Mouse (Mus musculus): ENCODE results near the gene Ifih1.

Gene Ifih1

DNA sequence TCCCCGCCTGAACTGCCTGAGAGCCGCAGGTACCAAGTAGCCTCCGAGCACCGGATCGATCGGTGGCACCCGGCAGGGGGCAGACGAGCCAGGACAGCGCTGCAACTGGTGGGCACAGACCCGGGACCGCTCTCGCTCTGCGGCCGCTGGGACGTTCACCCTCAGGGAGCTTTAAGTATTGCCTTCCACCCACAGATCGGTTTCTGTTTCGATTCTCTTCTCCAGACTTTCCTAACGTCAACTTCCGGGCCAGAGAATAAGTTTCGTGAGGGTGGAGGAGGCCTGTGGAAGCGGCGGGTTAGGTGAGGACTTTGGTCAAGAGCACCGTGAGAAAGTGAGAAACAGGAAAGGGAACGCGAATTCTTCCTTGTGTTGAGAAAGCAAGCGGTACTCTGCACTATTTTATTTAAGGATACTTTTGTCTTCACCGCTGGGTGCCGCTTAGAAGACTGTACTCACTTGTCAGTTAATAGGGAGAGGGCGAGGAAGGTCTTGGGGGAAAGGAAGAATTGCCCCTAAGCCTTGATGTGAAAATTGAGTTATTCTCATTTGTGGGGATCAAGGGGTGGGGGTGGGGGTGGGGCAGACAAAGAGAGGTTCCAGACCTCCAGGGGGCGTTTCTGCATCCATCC, at the start of gene Ifih1:
Gene Ifih1 (minus strand): TSS at position 242 of the 632 bp plus-strand sequence.
- DNase-seq (ENCODE audit: low spot score), result no peak

DNA sequence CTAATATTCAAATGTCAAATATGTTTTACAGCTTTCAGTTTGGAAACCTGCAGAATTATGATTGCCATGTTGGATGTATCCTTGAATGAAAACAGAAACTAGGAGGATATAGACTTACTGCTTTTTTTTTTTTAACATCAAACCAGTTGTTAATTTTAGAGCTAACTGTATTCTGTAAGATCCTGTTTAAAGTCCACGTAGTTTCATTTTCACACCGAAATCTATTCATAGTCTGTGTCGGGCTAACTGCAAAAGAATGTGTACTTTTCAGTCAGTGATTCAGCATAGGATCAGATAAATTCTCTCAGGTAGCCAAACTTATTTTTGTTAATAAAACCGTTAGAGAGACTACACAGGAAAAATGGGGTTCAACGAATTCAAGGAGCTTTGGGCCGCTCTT, 39.9 kb upstream of the Ifih1 start:
- DNase-seq (ENCODE audit: low spot score), result no peak

DNA sequence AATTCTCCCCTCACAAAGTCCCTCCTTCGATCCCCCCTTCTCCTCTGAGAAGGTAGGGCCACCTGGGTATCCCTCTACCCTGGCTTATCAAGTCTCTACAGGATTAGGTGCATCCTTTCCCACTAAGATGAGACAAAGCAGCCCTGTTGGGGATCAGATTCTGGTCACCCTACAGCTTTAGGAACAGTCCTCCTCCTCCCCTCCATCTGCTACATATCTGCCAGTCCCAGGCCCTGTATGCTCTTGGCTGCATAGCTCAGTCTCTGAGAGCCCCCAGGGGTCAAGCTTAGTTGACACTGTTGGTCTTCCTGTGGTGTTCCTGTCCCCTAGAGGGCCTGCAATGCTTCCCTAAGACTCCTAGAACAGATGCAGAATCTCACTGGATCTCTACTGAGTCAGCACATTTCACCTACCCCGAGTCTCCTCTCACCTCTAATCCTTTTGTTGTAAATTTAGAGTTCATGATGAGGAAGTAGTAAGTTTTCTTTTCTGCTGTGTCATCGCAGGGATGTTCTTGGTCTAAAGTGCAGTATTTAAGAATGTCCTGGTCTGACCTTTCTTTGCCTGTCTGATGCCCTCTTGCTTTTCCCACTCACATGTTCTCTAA, 39.0 kb upstream of the Ifih1 start:
- no peak for DNase-seq (ENCODE audit: low spot score)

- DNase-seq (ENCODE audit: low spot score), result no peak
Observed at GRCm38 (mm10) chr2:62681667-62682066, 35.6 kb upstream of the Ifih1 start.

- no peak for DNase-seq (ENCODE audit: low spot score)
Observed at GRCm38 (mm10) chr2:62672788-62673187, 26.7 kb upstream of the Ifih1 start.

DNA sequence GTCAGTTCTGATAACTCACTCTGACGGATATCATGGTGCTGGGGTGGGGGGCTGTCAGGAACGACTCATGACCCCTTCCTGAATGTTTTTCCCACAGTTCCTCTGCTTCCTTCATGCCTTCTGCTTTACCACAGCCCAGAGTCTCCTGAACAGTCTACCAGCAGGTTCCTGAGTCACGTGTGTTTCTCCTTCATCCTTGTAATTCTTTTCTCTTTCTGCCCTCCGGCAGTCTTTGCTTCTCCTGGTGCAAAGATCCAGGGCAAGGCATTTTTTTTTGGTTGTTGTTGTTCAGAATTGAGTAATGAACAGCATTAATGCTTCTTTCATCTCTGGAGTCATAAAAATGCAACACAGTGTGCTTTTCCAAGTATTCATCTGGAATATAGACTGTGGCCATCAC, 24.7 kb upstream of the Ifih1 start:
- DNase-seq (ENCODE audit: low spot score), result no peak

DNA sequence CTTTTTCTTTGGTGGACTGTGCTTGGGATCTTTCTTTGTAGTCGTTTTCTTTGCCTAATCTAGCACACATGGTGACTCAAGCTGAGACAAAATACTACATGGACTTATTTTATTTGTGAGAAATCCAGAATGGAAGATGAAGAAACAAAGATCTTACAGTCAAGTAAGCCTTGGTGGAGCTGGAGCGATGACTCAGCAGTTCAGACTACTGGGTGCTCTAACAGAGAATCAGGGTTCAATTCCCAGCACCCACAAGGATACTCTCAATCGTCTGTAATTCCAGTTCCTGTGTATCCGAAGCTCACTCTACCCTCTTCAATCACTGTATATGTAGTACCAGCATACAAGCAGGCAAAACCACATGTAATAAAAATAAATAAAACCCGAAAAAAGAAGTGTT, 24.2 kb upstream of the Ifih1 start:
- DNase-seq (ENCODE audit: low spot score), result no peak

- DNase-seq (ENCODE audit: low spot score), result no peak
Observed at GRCm38 (mm10) chr2:62669848-62670247, 23.8 kb upstream of the Ifih1 start.

- no peak for DNase-seq (ENCODE audit: low spot score)
Observed at GRCm38 (mm10) chr2:62665536-62665935, 19.5 kb upstream of the Ifih1 start.

GRCm38 (mm10) chr2:62664839-62665238, 18.8 kb upstream of the Ifih1 start:
- no peak for DNase-seq (ENCODE audit: low spot score)

GRCm38 (mm10) chr2:62664135-62664670, 18.1 kb upstream of the Ifih1 start, which contains the start of gene Gca:
Gene Gca, plus strand, starts transcription at chr2:62664285.
- peak; percentile 68 for DNase-seq (ENCODE audit: low spot score)

DNA sequence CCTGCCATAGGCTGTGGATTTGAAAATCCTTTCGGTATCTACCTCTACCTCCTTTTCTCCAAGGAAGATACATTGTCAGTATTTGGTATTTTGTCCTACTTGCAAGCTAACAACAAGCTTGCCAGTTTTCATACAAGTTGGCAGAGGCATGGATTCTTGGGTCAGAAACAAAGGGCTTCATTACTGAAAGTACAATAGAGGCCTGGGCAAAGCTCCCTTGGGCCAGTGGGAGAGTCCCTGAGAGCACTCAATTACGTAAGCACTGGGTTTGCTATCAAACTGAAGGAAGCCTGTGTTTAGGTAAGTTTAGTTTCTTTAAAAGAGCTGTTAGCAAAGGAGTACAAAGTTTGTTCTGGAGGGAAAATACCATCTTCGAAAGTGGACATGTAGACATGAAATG, 16.5 kb upstream of the Ifih1 start:
- DNase-seq (ENCODE audit: low spot score), result no peak

GRCm38 (mm10) chr2:62660565-62660964, 14.5 kb upstream of the Ifih1 start:
- no peak for DNase-seq (ENCODE audit: low spot score)

GRCm38 (mm10) chr2:62656072-62656471, 10.0 kb upstream of the Ifih1 start:
- DNase-seq (ENCODE audit: low spot score), result no peak

DNA sequence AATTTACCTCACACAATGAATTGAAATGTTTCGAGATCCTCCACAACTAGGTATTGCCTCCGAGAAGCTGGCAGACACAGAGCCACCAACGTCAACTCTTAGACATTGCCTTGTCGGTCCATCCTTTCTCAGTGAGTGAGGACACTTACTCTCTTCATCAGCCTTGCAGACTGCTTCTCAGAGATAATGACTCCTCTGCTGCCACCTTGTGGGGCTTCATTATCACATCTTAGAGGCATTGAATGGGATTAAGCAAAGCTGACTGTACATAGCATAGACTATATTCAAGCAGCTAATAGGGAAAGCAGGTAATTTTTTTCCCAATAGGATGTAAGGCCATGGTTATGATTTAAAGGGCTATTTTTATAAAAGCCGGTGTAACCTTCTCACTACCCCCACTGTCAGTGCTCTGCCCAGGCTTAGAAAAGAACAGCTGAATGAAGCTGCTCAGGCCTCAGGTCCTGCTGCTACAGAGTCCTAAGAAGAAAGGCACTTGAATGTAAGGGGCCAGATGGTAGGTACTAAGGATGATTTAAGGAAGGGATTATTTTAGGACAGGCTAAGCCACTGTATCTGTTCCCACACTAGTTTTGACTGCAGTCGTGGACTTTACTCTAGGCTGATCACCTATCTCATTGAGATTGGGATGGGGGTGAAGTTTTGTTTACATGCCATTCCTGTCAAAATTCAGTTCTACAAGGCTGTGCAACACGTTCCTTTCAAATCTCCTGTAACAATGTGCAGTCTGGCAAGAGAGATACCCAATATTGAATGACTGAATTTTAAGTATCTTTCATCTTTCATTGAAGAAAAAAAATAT, 8.7 kb upstream of the Ifih1 start:
- peak; percentile 60 for DNase-seq (ENCODE audit: low spot score)

DNA sequence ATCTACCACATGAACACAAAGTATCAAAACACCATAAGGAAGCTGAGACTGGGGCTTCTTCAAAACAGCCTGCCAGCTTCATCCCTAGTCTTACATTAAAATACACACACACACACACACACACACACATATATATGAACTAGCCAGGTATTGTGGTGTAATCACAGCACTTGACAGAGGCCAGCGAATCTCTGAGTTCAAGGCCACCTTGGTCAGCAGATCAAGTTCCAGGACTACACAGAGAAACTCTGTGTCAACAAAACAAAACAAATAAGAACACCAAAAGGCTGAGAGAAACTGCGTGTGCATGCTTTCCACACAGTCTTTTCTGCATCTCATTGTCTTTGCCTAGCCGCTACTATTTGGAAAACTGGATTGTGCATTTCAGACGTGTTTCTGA, 6.4 kb upstream of the Ifih1 start:
- DNase-seq (ENCODE audit: low spot score), result no peak

DNA sequence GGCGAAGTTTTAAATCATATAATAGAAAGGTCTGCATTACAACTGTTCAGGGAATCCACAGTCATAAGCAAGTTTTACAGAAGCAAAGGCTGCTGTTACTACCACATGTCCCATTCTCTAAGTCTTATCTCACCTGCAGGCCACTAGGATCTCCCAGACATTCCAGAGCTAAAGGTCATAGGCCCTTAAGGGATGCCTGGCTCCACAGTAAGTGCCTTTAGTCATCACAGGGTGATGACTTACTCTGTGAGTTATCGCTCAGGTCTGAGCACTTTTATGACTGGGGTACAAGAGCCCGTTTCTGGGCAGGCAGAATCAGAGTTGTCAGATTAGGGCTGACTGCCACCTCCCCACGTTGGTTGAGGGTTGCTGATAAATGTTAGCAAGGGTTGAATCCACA, 5.8 kb upstream of the Ifih1 start:
- DNase-seq (ENCODE audit: low spot score), result no peak

- no peak for DNase-seq (ENCODE audit: low spot score)
Observed at GRCm38 (mm10) chr2:62646671-62647289, 725 bp upstream of the Ifih1 start.

DNA sequence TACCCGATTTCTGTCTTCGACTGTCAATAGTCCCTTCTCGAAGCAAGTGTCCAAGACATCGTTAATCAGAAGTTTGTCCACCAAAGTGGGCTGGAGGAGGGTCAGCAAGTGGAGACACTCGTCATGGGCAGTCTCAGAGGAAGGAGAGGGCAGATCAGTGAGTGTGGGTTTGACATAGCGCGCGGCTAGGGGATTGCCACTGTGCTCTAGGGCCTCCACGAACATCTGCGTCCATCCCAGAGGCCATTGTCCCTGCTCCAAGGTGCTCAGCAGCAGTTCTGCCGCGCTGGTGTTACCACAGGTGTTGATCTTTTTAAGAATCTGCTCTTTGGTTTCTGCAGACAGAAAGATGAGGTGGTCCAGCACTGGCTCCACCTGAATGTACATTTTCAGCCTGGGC, 580 bp downstream of the Ifih1 start:
- no peak for DNase-seq (ENCODE audit: low spot score)

- no peak for DNase-seq (ENCODE audit: low spot score)
Observed at GRCm38 (mm10) chr2:62644891-62645290, 1.2 kb downstream of the Ifih1 start.

DNA sequence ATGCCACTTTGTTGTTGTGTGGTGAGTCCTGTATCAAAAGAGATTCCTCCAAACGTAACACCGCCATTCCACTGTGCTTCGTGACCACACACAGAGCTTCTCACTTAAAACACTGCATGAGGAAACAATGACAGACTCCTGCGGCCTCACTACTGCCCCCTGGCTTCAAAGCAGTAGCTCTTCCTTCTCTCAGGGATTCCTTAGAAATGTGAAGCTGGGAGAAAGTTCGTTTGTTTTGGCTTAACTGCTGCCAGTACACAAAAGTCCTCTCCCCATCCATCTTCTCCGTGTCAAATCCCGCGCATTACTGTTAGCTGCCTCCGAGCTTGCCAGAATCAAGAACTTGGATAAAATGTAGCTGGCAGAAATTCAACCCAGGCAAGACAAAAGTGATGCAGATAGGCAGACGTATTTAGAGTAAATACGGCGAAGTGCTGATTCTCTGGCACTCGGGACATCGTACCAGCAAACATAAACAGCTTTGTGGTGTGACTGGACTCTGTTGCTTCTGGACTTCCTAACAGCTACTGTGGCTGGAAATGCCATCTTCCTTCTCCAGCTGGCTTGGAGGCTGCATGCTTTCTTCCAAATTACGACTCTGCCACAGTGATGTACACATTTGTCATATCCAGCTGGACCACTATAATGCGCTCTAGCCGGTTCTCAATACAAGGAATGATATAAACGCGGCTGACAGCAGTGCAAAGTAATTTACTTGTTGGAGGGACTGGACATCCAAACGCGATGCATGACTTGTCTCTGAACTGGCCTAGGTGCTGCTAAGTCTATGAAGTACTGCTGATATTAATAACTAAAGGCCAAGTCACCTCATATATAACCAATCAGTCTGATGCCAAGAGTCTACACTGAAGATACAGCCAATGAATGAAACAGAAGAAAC, 2.4 kb downstream of the Ifih1 start:
- DNase-seq (ENCODE audit: low spot score), result no peak

Data from layer of hippocampus, adult 9-10 months (tissue).